Mouse (Mus musculus) adrenal gland, postnatal 4 days (tissue): ENCODE data around the gene Sult3a1. TPM values are rescaled to one million over a fixed set of nuclear protein-coding genes. Genes with fewer than 3 reads are reported as not detected.
"Not testable (repeated sequence)": the region's sequence is repeated elsewhere in the genome, so short reads cannot be mapped to it uniquely, and the experiment has no call there.

Experiments used
- DNase-seq, 2 experiments: peaks; one replicate each; pipeline ENCODE4 v3.0.0; 2021 to 2022; ENCODE audit warnings: low spot score in 2 of 2, mixed read lengths in 2 of 2
- long read RNA-seq, 2 experiments: library from polyadenylated mRNA; stranded (forward); transcript quantifications; one replicate each; pipeline ENCODE4 v2.0.0; 2021
- total RNA-seq, 2 experiments: library from RNA; stranded (reverse); gene quantifications; 2 replicates each; pipeline ENCODE4 v1.2.3; 2021

Gene Sult3a1
- not detected for total RNA-seq
- long read RNA-seq, experiment 1: 0 reads
- long read RNA-seq, experiment 2: 0 reads

GRCm38 (mm10) chr10:33857421-33857820, at the start of gene Sult3a1:
Gene Sult3a1, plus strand, starts transcription at chr10:33857721.
- DNase-seq: no peak

GRCm38 (mm10) chr10:33811807-33812206, 45.7 kb upstream of the Sult3a1 start:
- DNase-seq: no peak

GRCm38 (mm10) chr10:33814266-33814665, 43.3 kb upstream of the Sult3a1 start:
- no peak for DNase-seq

- DNase-seq: no peak
Observed at GRCm38 (mm10) chr10:33816923-33817322, 40.6 kb upstream of the Sult3a1 start.

GRCm38 (mm10) chr10:33820892-33821291, 36.6 kb upstream of the Sult3a1 start:
- DNase-seq: no peak

- DNase-seq: no peak
Observed at GRCm38 (mm10) chr10:33865994-33866393, 8.5 kb downstream of the Sult3a1 start.

- DNase-seq: no peak
Observed at GRCm38 (mm10) chr10:33870441-33870840, 12.9 kb downstream of the Sult3a1 start.

- no peak for DNase-seq
Observed at GRCm38 (mm10) chr10:33872672-33873398, 15.3 kb downstream of the Sult3a1 start.

- not testable (repeated sequence) for DNase-seq
Observed at GRCm38 (mm10) chr10:33882411-33882810, 24.9 kb downstream of the Sult3a1 start.

- DNase-seq: not testable (repeated sequence)
Observed at GRCm38 (mm10) chr10:33901520-33901919, 44.0 kb downstream of the Sult3a1 start.

GRCm38 (mm10) chr10:33904530-33905481, 47.3 kb downstream of the Sult3a1 start, which contains the start of gene Rsph4a:
Gene Rsph4a, plus strand, starts transcription at chr10:33905111.
- DNase-seq: peak in 1 of 2 experiments; percentile 5

GRCm38 (mm10) chr10:33905489-33905888, 48.0 kb downstream of the Sult3a1 start:
- DNase-seq: no peak

Other genes with a start within 250 kb of the Sult3a1 start
- 1 to 10 TPM in 1 of 2 experiments, under 1 TPM in 1; 0.68 to 1.1 TPM for gene Clvs2, start 233.0 kb upstream of the Sult3a1 start, total RNA-seq
- not detected for gene Sult3a2, start 71.0 kb upstream of the Sult3a1 start, total RNA-seq
- under 1 TPM; 0.31 to 0.90 TPM for gene Rsph4a, start 47.4 kb downstream of the Sult3a1 start, total RNA-seq
- gene Zup1, start 93.5 kb downstream of the Sult3a1 start, total RNA-seq: 10 to 100 TPM; 29.1 to 29.5 TPM
- 10 to 100 TPM; 78.5 to 79.1 TPM for gene Rwdd1, start 161.9 kb downstream of the Sult3a1 start, total RNA-seq
- gene Trappc3l, start 179.9 kb downstream of the Sult3a1 start, total RNA-seq: not detected
- not detected for gene Calhm4, start 186.6 kb downstream of the Sult3a1 start, total RNA-seq
- gene Calhm5, start 238.8 kb downstream of the Sult3a1 start, total RNA-seq: under 1 TPM; 0.17 to 0.31 TPM